Mouse (Mus musculus) bone marrow macrophage, adult 2 months (primary cell): ENCODE measurements around the gene Gpsm1. TPM values are rescaled to one million over a fixed set of nuclear protein-coding genes. Genes with fewer than 3 reads are reported as not detected.

Experiments
- H3K27ac ChIP-seq: 2 replicates; pipeline ENCODE4 v1.5.1; 2012; ENCODE audit warnings: low read depth, low read length; ENCODE audit not compliant: insufficient read depth
- H3K4me1 ChIP-seq: 2 replicates; pipeline ENCODE4 v1.6.1; 2012; ENCODE audit warnings: low read length; ENCODE audit not compliant: control insufficient read depth, insufficient read depth
- H3K4me3 ChIP-seq: 2 replicates; pipeline ENCODE4 v1.5.1; 2012; ENCODE audit warnings: mild to moderate bottlenecking, low read length, moderate library complexity; ENCODE audit not compliant: insufficient read depth
- CTCF ChIP-seq: IDR thresholded peaks from 2 replicates; pipeline ENCODE4 v1.5.1; 2012; ENCODE audit warnings: low read depth, mild to moderate bottlenecking, low read length, moderate library complexity
- POLR2A ChIP-seq: IDR thresholded peaks from 2 replicates; pipeline ENCODE4 v1.6.1; 2012; ENCODE audit warnings: mild to moderate bottlenecking, low read depth, low read length, borderline replicate concordance
- polyA plus RNA-seq: library from polyadenylated mRNA; stranded (reverse); fragments of >200 nt; gene quantifications from 2 replicates; pipeline ENCODE4 v1.2.4, GENCODE M21; 2012; ENCODE audit not compliant: missing spikeins, insufficient read depth, insufficient read length

The Gpsm1 gene
- polyA plus RNA-seq, 1 experiment: 5.5 TPM

GRCm38 (mm10) chr2:26319519-26320244, 4.4 kb downstream of the Gpsm1 start:
- TF ChIP-seq CTCF (no peak), POLR2A (no peak)
- Histone ChIP-seq H3K4me1 (peaks cover 6% of the 10 kb centered on the region; the same call in 1 of the 2 replicates), H3K27ac (no peak overlapping the region), H3K4me3 (no peak overlapping the region)

DNA sequence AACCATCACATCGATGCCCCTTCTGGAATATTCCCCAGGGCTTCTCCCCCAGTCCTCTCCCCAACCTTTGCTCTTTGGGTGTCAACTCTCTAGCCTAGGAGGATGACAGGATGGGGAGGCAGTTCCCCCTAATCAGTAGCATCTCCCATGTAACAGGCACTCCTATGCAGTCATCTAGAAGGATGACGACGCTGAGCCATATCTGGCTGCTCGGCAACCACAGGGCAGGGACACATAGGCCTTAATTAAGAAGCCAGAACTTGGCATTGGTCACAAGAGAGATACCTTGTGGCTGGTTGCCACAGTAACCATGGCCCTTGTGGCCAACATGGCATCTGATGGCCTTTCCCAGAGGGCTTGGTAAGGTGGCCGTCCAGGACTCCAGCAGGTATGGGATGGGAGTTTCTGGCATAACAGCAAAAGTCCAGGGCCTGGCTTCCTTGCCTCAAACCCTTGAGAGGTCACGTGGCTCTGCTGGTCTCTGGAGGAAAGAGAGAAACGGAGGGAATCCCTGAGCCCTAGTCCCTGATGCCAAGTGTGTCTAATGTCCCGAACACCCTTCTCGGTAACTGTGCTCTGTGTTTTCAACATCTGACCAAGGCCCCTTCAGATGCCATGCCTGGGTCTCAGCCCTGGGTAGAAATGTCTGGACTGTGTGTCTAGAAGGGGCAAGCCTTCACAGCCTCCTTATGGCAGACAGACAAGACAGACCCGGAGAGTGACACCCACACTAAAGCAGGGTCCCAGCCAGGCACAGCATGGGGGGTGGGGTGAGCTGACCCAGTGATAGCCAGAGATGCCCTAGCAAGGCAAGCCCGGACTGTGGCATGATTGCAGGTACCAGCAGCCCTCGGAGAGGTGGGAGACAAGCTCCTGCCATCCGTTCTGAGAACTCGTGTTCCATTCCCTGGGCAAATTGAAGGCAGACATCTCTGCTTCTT, 5.2 kb downstream of the Gpsm1 start:
- no peak for TF ChIP-seq POLR2A
- Histone ChIP-seq H3K4me1 (peaks cover 6% of the 10 kb centered on the region; the same call in 1 of the 2 replicates), H3K4me3 (no peak overlapping the region), H3K27ac (no peak overlapping the region)

GRCm38 (mm10) chr2:26323589-26324325, 8.4 kb downstream of the Gpsm1 start:
- TF ChIP-seq CTCF: no peak
- no peak for TF ChIP-seq POLR2A
- no peak overlapping the region for H3K27ac ChIP-seq
- H3K4me1 ChIP-seq: no peaks in the 10 kb centered on the region
- no peak overlapping the region for H3K4me3 ChIP-seq

GRCm38 (mm10) chr2:26324917-26325316, 9.6 kb downstream of the Gpsm1 start:
- H3K4me3 ChIP-seq: no peak overlapping the region
- H3K27ac ChIP-seq: no peak overlapping the region
- TF ChIP-seq POLR2A (no peak), CTCF (0 out of 2 replicates have a peak, but pooled peaks have one; percentile 8)
- H3K4me1 ChIP-seq: no peaks in the 10 kb centered on the region

GRCm38 (mm10) chr2:26325386-26326181, 10.3 kb downstream of the Gpsm1 start:
- TF ChIP-seq POLR2A (no peak), CTCF (peak; percentile 93)
- Histone ChIP-seq H3K4me3 (no peak overlapping the region), H3K4me1 (no peaks in the 10 kb centered on the region), H3K27ac (no peak overlapping the region)

DNA sequence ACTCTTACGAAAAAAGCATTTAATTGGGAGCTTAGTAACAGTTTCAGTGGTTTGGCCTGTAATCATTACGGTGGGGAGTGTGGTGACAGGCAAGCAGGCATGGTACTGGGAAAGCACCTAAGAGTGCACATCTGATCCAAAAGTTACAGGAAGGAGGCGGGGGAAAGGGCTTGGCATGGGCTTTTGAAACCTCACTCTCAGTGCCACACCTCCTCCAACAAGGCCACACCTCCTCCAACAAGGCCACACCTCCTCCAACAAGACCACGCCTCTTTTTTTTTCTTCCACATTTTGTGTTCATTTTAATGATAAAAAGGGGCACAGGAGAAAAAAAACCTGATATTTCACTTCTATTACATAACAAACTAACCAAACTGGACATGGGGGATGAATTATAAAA, 12.5 kb downstream of the Gpsm1 start:
- Histone ChIP-seq H3K4me3 (no peak overlapping the region), H3K27ac (no peak overlapping the region), H3K4me1 (no peaks in the 10 kb centered on the region)
- TF ChIP-seq CTCF (no peak), POLR2A (no peak)

DNA sequence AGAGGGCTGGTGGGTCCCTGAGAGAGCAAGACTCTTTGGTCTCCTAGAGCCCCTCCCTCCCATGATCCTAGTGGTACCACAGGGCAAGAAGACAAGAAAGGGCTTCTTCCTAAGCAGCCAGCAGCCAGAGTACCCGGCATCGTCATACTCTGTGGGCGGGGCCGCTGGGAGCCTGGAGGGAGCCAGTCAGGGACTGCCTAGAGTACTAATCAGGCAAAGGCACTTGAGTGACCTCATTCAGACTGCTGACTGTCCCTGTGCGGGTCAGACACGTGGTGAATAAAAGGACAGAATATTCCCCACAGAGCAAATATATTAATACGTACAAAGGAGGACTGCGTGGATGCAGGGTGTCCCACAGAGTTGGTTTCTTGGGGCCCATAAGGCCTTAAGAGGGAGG, 14.1 kb downstream of the Gpsm1 start:
- TF ChIP-seq CTCF: no peak
- no peak for TF ChIP-seq POLR2A
- Histone ChIP-seq H3K4me3 (no peak overlapping the region), H3K27ac (no peak overlapping the region), H3K4me1 (no peaks in the 10 kb centered on the region)

DNA sequence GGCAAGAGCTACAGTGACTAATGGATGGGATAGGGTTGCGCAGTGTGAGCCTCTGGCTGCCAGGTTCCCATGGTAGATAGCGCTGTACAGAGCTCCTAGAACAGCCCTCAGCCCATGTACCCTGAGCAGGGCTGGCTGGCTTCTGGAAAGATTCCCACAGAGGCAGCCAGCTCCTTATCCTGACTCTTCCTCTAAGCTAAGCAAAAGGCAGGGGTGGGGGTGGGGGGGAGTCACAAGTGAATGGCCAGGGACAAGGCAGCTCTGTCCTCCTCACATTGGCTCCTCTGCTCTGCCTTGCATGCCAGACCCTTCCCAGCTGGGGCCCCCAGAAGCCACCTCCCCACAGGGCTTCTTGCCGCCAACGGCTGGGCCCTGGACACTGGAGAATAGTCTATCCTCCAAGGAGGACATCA, 14.7 kb downstream of the Gpsm1 start:
- no peak overlapping the region for H3K4me3 ChIP-seq
- H3K4me1 ChIP-seq: no peaks in the 10 kb centered on the region
- TF ChIP-seq CTCF (no peak), POLR2A (no peak)
- no peak overlapping the region for H3K27ac ChIP-seq

GRCm38 (mm10) chr2:26330702-26331101, 15.4 kb downstream of the Gpsm1 start:
- Histone ChIP-seq H3K4me1 (no peaks in the 10 kb centered on the region), H3K4me3 (no peak overlapping the region), H3K27ac (no peak overlapping the region)
- TF ChIP-seq POLR2A: no peak
- TF ChIP-seq CTCF: no peak
